Mouse (Mus musculus) brain, embryonic 14.5 days (tissue): ENCODE measurements at regions not wholly inside any gene's neighbourhood (a gene's known extent, or its start where the extent isn't known, plus 50 kb on each side); places are given as distances from the start of the nearest gene placed in this dataset.

Source experiments
- CTCF ChIP-seq: fragments of 200-500 bp; IDR thresholded peaks from 2 replicates; pipeline ENCODE4 v1.5.1; 2012; ENCODE audit warnings: inconsistent platforms, mild to moderate bottlenecking, moderate library complexity, borderline replicate concordance; ENCODE audit not compliant: insufficient read depth, insufficient read length; ENCODE audit errors: extremely low read depth
- POLR2A ChIP-seq: fragments of 200-500 bp; IDR thresholded peaks from 2 replicates; pipeline ENCODE4 v1.6.1; 2012; ENCODE audit warnings: mild to moderate bottlenecking, inconsistent platforms, borderline replicate concordance; ENCODE audit not compliant: poor library complexity, insufficient read depth, insufficient read length, severe bottlenecking; ENCODE audit errors: extremely low read depth

GRCm38 (mm10) chr11:22437851-22438215 lies 74.1 kb upstream of the Tmem17 start:
- no peak for TF ChIP-seq POLR2A
- TF ChIP-seq CTCF, result no peak
